Mouse (Mus musculus) spleen, adult 2 months (tissue): ENCODE measurements around the gene Shld2. TPM values are rescaled to one million over a fixed set of nuclear protein-coding genes. Genes with fewer than 3 reads are reported as not detected.

Experiments
- DNase-seq, 2 experiments: peaks; one replicate each; pipeline versions ENCODE4 v3.0.0 to v3.0.0-alpha.2; 2012 to 2021; ENCODE audit warnings: low spot score in 2 of 2, low read depth in 1 of 2
- H3K27ac ChIP-seq: fragments of 200-500 bp; 2 replicates; pipeline ENCODE4 v1.5.1; 2012; ENCODE audit warnings: low read length, inconsistent platforms; ENCODE audit not compliant: insufficient read depth
- H3K27me3 ChIP-seq: fragments of 200-500 bp; 2 replicates; pipeline ENCODE4 v1.6.1; 2012; ENCODE audit warnings: mild to moderate bottlenecking, moderate library complexity, low read length, inconsistent platforms; ENCODE audit not compliant: control insufficient read depth, insufficient read depth
- H3K36me3 ChIP-seq: fragments of 200-500 bp; 2 replicates; pipeline ENCODE4 v1.6.1; 2012; ENCODE audit warnings: mild to moderate bottlenecking, low read length, inconsistent platforms; ENCODE audit not compliant: control insufficient read depth, insufficient read depth
- H3K4me1 ChIP-seq: fragments of 200-500 bp; 2 replicates; pipeline ENCODE4 v1.6.1; 2011; ENCODE audit warnings: inconsistent platforms; ENCODE audit not compliant: control insufficient read depth, insufficient read depth, insufficient read length
- H3K4me3 ChIP-seq: fragments of 200-500 bp; 2 replicates; pipeline ENCODE4 v1.5.1; 2011; ENCODE audit warnings: mild to moderate bottlenecking, inconsistent platforms; ENCODE audit not compliant: insufficient read depth, insufficient read length; ENCODE audit errors: extremely low read depth
- CTCF ChIP-seq: fragments of 200-500 bp; IDR thresholded peaks from 2 replicates; pipeline ENCODE4 v1.5.1; 2011; ENCODE audit warnings: mild to moderate bottlenecking, inconsistent platforms; ENCODE audit not compliant: insufficient read depth, insufficient read length, insufficient replicate concordance; ENCODE audit errors: extremely low read depth
- POLR2A ChIP-seq: fragments of 200-500 bp; IDR thresholded peaks from 2 replicates; pipeline ENCODE4 v1.6.1; 2011; ENCODE audit warnings: low read depth, low read length, inconsistent platforms
- WGBS: fragments of 180-500 bp; shearing (Covaris S2); methylation state at CpG from one replicate; pipeline ENCODE4 v1.1.7; 2018; 5-methylcytosine and 5-hydroxymethylcytosine counted together
- polyA plus RNA-seq: library from polyadenylated mRNA; depleted of rRNA; stranded (reverse); fragments of >200 nt; gene quantifications from 2 replicates; pipeline ENCODE4 v1.2.3, GENCODE M21; 2012

The Shld2 gene
- polyA plus RNA-seq, 1 experiment, result 2.4 TPM

- Histone ChIP-seq H3K4me3 (no peak overlapping the region), H3K27me3 (no peaks in the 10 kb centered on the region), H3K36me3 (no peaks in the 10 kb centered on the region), H3K27ac (no peak overlapping the region), H3K4me1 (no peaks in the 10 kb centered on the region)
- TF ChIP-seq CTCF (no peak), POLR2A (no peak)
- no peak for DNase-seq
- 85% methylated on average over 4 of the region's 4 CpGs for WGBS
These were observed 100.4 kb downstream of the Shld2 start for GRCm38 (mm10) chr14:34209942-34210341.

- WGBS, result 58% methylated on average over 4 of the region's 4 CpGs
- Histone ChIP-seq H3K27me3 (no peaks in the 10 kb centered on the region), H3K36me3 (no peaks in the 10 kb centered on the region), H3K27ac (no peak overlapping the region), H3K4me1 (no peaks in the 10 kb centered on the region), H3K4me3 (no peak overlapping the region)
- TF ChIP-seq POLR2A (no peak), CTCF (no peak)
- no peak for DNase-seq
These were observed 101.2 kb downstream of the Shld2 start for GRCm38 (mm10) chr14:34209080-34209479.

DNA sequence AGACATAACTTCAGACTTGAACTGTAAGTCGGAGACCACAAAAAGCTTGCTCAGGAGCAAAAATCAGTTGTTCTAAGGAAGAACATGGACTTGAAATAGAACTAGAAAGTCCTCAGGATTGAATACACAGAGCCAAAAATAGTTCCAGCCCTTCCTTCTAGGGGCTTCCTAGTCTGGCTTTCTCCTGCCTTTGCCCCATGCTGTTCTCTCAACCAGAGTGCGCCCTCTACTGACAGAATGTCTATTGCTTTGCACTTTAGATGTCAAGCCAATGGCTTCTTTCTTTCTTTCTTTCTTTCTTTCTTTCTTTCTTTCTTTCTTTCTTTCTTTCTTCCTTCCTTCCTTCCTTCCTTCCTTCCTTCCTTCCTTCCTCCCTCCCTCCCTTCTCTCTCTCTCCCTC is 101.6 kb downstream of the Shld2 start:
- 52% methylated on average over 2 of the region's 2 CpGs for WGBS
- Histone ChIP-seq H3K4me3 (no peak overlapping the region), H3K36me3 (no peaks in the 10 kb centered on the region), H3K27me3 (no peaks in the 10 kb centered on the region), H3K27ac (no peak overlapping the region), H3K4me1 (no peaks in the 10 kb centered on the region)
- TF ChIP-seq CTCF (no peak), POLR2A (no peak)
- DNase-seq, result no peak

GRCm38 (mm10) chr14:34207996-34208395 is 102.3 kb downstream of the Shld2 start:
- Histone ChIP-seq H3K27me3 (no peaks in the 10 kb centered on the region), H3K4me3 (no peak overlapping the region), H3K36me3 (no peaks in the 10 kb centered on the region), H3K27ac (no peak overlapping the region), H3K4me1 (no peaks in the 10 kb centered on the region)
- no peak for TF ChIP-seq POLR2A
- 76% methylated on average over 6 of the region's 6 CpGs for WGBS
- DNase-seq, result no peak

- WGBS, result 16% methylated on average over 39 of the region's 52 CpGs
- no peak within 1 kb of the TSS for H3K27ac ChIP-seq
- no peak for DNase-seq
- peaks cover 4% of the 10 kb centered on the region; the same call in 1 of the 2 replicates for H3K4me1 ChIP-seq
- no peaks in the 10 kb centered on the region for H3K36me3 ChIP-seq
- TF ChIP-seq CTCF (no peak), POLR2A (no peak)
- H3K27me3 ChIP-seq, result 0 out of 2 replicates have a peak, but pooled peaks cover 5% of the 10 kb centered on the region
- H3K4me3 ChIP-seq, result peak within 1 kb of the TSS; percentile 37; the same call in 1 of the 2 replicates
These were observed 108.9 kb downstream of the Shld2 start, which contains the start of gene Gprin2 for GRCm38 (mm10) chr14:34201231-34202035. Gene Gprin2 (minus strand): TSS chr14:34201653.

GRCm38 (mm10) chr14:34200738-34201230 is 109.5 kb downstream of the Shld2 start:
- Histone ChIP-seq H3K27ac (no peak overlapping the region), H3K36me3 (no peaks in the 10 kb centered on the region), H3K4me1 (peaks cover 4% of the 10 kb centered on the region; the same call in 1 of the 2 replicates), H3K27me3 (0 out of 2 replicates have a peak, but pooled peaks cover 5% of the 10 kb centered on the region), H3K4me3 (peak overlapping the region; percentile 37; the same call in 1 of the 2 replicates)
- WGBS, result 18% methylated on average over 19 of the region's 19 CpGs
- TF ChIP-seq CTCF (no peak), POLR2A (no peak)
- DNase-seq, result no peak

- Histone ChIP-seq H3K27me3 (0 out of 2 replicates have a peak, but pooled peaks cover 4% of the 10 kb centered on the region), H3K4me1 (peaks cover 4% of the 10 kb centered on the region; the same call in 1 of the 2 replicates), H3K36me3 (no peaks in the 10 kb centered on the region), H3K27ac (no peak overlapping the region), H3K4me3 (no peak overlapping the region)
- no peak for TF ChIP-seq CTCF
- no peak for TF ChIP-seq POLR2A
- no peak for DNase-seq
- WGBS, result 72% methylated on average over 4 of the region's 4 CpGs
These were observed 113.6 kb downstream of the Shld2 start for GRCm38 (mm10) chr14:34196706-34197105.
